Mouse (Mus musculus): ENCODE results near the gene Ppp3ca.

The Ppp3ca gene

DNA sequence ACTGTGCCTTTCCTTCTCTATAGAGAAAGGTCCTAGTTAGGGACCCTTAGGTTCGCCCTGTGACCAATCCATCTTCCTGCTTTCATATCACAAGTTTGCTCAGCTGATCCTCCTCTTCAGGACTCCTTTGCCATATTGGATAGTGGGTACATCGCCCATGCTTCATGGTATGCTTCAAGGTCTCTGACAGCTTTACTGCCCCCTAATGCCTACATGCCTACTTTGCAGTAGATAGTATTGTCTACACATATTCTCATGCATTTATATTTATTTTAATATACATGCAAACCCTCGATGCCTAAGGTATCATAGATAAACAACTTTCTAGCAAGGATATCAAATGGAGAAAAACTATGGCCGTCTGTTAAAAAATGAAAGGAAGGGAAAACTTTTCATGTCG lies 193.2 kb downstream of the Ppp3ca start:
- DNase-seq: no peak

DNA sequence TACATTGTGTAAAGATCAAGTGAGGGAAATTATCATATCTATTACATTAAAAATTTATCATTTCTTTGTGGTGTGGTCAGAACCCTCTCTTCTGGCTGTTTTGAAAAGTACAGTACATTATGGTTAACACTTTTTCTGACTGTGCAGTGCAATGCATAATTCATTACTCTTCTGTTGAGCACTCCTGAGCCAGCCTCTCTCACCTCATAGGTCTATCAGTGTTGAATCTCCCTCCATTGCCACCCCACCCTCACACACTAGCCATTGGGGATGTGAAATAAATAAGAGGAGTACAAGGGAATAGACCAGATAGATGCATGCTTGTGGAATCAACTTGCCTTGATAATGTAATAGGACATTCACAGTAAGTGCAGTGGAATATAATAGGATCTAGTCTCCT lies 194.4 kb downstream of the Ppp3ca start:
- no peak for DNase-seq

DNA sequence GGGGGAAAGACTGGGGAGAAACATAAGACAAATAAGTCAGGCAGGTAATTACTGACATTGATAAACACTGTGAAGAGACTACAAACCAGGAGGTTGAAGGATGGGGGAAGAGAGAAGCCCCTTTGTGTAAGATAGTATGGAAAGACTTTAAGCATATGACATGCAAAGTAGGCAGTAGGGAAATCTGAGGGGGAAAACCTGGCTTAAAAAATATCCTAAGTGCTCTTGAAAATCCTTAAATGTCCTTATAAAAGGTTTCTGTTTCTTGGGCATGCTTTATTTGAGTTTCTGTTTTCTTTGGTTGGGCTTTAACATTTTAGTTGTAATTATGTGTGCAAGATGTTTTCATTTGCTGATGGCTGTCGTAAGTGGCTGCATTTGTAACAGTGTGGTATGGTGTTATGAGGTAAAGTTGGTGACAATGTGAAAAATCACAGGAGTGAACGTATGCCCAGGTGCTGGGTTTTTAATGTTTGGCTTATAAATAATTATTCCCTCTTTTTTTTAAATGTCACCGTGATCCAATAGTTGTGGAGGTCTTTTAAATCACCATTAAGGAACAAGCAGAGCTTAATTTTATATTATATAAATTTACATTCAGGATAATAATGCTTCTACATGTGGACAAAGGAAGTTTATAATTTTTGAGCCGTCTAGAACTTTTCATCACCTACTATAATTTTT lies 195.4 kb downstream of the Ppp3ca start:
- no peak for DNase-seq

DNA sequence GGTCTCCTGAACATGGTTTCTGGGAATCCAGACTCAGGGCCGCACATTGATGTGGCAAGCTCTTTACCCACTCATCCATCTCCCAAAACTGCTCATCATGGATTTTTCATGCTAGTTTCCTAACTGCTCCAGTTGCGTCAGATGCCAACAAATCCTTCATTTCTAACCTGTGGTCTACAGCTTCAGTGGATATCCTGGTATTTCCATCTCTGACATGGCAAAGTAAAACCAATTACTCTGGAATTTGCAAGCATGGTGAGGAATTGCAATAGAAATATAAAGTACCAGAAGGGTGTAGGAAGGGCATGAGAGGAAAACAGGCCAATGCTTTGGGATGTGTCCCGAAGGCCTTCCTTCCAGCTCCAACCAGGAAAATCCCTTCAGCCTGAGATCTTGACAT lies 196.2 kb downstream of the Ppp3ca start:
- DNase-seq: no peak

DNA sequence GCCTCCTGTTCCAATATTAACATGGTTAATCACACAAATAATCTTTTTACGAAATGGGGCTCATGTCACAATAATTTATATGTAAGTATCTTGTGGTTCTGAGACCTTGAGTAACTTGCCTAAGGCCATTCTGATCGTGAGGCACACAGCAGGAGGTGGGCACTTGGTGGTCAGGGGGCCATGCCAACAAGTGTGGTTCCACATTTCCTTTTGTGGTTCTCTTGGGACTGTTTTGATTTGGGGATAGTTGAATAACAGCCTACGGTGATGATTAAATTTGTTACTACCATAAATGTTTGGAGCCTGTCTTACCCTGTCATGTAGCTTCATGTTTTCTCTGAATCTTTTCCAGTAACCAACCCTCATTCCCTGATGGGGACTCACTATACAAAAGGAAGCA lies 196.6 kb downstream of the Ppp3ca start:
- no peak for DNase-seq

DNA sequence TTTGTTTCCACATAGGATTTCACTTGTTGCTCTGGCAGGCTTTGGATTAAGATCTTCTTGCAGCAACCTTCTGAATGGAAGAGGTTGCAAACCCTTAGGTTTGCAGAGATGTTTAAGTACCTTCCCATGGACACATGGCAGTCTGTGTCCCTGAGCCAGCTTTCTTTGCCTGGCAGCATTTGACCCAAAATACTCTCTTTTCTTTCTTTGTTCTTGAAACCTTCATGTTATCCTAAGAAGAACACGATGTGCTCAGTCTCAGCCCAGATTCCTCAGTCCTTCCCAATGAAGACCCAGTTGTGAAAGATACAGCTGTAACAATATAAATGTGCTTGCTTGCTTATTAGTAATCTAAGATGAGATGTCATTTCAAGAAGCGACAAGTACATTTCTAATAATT lies 197.4 kb downstream of the Ppp3ca start:
- no peak for DNase-seq

DNA sequence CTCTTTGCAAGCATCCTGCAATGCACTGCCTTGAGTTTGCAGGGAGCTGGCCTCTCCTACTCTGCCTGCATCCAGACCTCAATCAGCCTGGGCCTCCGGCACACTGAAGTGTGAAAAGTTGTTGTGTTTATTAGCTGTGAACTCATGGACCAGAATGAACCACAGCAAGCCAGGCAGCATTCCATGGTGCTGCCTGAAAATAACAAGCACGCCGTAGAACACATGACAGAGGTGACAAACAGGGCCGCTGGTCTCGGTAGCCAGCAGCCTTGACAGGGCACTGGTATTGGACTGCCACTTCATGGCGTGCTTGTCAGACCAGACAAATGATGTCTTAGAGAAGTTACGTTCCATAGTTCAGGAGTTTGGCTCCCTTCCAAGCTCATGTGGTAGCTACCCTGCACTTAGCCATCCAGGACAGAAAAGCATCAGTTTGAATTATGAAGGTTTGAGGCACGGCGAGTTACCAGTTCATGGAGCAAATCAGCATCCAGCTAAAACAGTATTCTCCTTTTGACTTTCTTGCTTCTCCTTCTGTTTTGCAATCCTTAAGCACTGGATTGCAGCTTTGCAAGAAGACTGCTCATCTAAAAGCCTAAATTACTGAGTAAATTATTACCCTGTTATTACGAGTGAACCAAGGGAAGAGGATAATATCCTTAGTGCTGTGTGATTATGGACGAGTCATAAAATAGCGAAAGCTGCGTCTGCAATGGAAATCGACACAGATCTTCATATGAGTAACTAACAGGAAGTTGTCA lies 202.0 kb downstream of the Ppp3ca start:
- DNase-seq: no peak

DNA sequence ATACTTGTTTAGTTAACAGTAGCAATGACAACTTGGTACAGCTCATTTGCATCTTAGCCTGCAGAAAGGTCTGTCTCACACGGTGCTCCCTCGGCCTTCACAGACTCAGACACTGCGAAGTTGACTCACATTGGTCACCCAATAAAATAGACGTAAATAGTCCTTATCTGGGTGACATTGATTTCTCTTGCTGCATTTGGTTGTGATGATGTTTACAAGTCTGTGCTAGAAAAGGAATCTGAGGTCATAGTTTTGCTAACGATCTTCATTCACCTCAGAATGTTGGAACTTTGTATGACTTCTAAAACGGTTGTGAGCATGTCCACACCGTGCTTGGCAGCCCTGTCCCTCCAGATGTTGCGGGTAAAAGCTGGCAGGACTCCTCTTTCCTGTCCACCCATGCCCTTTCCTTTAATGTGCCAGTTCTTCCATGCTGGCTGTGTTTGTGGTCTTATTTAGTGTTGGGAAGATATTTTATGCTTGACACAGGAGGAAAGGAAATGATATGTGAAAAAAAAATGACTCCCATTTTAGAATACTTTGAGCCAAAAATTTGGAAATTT lies 202.7 kb downstream of the Ppp3ca start:
- no peak for DNase-seq

DNA sequence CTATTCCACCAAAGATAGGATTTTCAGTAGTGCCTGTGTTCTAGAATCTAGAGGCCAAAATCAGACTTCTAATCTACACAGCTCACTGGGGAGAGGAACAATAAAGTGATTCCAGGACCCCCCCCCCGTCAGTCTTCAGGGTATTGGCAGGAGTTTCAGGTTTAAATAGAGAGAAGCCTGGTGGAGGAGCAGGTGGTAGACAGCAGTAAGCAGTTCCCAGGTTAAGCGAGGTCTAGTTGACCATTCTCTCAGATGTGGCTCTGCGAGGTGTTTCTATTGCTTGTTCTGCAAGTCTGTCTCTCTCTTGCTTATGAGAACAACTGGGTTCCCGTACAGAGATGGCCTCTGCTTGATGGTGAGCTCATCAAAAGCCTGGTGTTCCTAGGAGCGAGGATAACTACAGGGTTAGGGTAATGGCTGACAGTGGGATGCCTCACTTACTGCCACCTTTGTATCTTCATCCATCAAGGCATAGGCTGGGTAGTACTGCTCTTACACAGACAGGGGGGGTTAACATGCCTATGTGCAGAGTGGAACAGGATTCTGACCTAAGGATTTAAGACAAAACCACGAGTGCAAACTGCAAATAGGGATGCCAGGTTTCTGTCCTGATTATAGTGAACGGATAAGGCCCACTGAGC lies 204.0 kb downstream of the Ppp3ca start:
- no peak for DNase-seq

DNA sequence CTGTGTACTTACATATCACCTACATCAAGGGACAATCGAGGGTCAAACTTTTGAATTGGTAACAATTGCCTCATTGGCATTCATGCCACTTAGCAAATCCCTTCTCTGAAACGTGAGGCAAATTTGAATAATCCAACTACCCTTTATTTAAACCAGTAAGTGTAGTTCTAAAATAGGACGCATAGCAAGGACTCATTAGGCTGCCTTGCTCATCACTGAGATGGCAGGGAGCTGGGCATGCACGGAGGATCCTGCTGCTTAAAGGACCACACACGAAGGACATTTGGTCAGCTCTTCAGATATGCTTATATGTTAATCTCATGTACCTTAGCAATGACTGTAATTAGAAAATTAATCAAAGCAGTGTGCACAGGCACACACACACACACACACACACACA lies 204.6 kb downstream of the Ppp3ca start:
- no peak for DNase-seq

DNA sequence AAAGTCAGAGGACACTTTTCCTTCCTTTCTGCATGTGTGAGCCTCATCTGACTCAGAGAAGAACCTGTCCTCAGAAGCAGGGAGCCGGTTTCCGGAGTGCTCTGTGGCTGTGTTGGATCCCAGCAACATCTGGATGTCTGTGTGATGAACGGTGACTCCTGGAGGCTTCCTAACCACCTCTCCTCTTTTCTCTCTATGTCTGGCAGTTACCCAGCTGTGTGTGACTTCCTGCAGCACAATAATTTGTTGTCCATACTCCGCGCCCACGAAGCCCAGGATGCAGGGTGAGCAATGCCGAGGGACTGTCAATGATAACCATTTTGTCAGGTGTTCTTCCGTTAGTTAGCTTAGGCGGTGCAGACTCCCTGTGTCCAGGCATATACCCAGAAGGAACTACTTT lies 217.8 kb downstream of the Ppp3ca start:
- DNase-seq: no peak

DNA sequence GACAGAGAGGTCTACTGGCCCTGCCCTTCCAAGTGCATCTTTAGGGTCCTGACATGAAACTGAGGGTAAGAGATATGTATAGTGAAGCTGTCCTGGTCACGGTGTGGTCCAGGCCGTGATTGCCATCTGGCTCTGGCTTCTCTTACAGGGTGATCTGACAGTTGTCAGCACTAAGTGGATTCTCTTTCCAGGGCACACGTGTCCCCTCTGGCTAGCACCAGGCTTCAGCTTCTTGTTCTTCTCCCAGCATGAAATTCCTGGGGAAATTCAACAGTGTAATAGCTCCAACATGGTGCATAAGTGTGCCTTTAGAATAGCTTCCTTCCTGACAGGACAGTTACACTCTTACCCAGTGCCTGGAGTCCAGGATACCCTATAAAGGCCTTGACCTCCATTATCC lies 222.2 kb downstream of the Ppp3ca start:
- no peak for DNase-seq

DNA sequence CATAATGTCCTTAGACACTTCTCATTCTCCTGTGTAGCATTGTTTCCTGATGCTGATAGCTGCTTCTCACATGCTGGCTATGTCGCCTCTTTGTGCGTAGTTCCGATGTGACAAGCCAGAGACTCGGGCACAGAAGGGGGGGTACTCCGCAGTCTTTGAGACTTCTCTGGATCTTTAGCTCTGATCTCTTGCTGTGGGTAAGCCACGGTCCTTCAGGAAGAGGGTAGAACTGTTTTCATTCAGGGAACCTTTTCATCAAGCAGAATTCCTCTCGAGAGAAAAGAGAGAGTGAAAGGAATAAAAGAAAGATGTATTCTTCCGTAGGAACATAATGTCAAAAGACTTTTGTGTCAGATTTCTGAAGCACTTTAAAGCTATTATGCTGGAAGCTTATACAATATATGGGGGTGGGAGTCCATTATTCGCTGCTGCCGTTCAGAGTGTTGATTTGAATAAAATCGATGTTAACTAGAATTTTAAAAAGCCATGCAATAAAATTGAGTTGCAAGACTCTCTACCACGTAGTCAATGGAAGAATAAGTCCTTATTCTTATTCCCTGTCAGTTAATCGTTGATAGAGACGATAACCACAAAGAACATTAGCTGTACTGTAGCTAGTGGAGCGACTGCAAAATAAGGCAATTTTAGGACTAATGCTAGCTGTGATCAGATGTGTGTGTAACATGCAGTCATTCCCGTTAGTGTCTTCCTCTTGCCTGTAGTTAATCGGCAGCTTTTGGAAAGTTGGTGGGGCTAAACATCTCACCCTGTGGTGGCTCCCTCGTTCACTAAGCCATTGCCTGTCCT lies 223.9 kb downstream of the Ppp3ca start:
- DNase-seq: no peak

DNA sequence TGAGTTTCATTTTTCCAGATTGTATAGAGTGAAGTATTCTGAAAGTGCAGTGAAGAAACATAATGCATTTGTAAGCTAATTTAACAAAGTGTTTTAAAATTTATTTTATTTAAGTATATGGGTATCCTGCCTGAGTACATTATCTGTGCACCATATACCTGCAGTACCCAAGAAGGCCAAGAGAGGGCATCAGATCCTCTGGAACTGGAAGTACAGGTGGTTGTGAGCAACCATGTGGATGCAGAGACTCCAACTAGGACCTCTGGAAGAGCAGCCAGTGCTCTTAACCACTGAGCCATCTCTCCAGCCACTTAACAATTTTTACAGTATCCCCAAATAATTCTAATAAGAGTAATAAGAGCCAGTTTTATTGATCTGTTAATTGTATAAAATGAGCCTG lies 225.6 kb downstream of the Ppp3ca start:
- peak; percentile 5 to 10 for DNase-seq

DNA sequence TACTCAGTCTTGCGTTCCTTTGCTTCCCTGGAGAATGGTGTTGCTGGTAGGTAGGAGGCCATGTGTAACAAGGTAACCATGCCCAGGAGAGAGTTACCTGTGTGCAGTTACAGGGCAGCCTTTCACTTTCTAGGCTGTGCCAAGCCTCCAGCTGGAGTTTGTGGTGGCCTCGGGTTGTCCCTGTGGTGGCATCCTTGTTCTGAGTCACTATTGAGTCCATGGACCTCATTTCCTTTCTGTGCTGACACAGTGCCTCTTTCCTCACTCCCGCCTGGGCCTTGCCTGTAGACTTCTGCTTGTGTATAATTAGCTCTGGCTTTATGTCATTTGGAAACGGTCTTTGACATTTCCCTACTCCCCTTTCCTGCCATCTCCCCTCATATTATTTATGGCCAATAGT lies 226.4 kb downstream of the Ppp3ca start:
- DNase-seq: no peak

DNA sequence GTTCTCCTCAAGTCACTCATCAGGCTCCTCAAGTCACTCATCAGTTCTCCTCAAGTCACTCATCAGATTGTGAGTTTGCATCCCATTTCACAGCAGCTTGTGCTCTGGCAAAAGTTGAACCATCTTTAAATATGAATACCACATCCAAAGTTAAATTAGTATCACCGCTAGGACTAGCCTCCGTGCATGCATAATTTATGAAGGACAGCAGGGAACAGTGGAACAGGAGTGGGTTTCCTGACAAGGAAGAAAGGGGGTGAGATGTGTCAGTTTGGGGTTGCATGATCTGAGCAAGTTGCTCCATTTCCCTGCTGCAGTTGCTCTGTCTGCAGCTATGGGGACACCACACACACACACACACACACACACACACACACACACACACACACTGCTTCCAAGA lies 229.8 kb downstream of the Ppp3ca start:
- DNase-seq: no peak

DNA sequence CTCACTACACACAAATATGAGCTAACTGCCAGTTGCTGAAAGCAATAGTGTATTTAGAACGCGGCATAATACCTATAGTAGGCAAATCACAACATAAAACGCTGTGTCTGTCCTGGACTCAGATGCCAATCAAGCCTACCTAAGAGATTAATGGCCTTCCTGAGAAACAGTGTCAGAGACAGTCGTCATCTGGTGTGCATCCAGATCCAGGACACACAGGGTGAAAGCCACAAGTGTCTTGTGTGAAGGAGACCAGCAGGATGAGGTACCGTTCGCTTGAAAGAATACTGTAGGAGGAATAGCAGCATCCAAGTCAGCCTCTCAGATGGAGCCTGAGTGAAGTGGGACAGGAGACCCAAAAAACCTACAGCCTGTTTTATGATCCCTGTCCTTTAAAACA lies 231.1 kb downstream of the Ppp3ca start:
- DNase-seq: no peak

DNA sequence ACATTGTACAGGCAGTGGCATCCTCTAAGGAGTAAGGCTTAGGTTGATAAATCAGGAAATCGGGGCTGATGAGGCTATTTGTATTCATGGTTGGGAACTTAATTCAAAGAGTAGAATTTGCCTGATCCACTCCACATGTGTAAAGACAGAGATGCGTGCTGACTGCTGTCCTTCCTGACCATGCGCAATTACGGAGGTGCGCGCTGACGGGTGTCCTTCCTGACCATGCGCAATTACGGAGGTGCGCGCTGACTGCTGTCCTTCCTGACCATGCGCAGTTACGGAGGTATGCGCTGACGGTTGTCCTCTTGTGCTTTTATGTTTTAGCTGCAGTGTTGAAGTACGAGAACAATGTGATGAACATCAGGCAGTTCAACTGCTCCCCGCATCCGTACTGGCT lies 232.9 kb downstream of the Ppp3ca start:
- DNase-seq: no peak

DNA sequence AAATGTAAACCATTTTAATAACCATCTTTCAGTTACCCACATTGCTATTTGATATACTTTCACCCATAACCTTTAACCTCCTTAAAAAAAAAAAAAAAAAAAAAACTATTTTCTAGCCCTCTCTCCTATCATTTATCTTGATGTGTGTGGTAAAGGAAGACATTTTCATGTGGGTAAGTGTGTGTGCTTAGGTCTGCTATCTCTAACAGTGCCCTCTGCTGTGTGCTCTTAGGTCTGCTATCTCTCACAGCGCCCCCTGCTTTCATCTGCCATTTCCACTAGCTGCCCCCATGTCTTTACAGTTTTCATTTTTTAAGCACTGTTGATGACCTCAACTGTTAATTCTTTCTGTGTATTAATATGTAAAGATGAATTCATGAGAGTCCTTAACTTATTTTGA lies 235.7 kb downstream of the Ppp3ca start:
- DNase-seq: peak in 1 of 2 experiments; percentile 6

DNA sequence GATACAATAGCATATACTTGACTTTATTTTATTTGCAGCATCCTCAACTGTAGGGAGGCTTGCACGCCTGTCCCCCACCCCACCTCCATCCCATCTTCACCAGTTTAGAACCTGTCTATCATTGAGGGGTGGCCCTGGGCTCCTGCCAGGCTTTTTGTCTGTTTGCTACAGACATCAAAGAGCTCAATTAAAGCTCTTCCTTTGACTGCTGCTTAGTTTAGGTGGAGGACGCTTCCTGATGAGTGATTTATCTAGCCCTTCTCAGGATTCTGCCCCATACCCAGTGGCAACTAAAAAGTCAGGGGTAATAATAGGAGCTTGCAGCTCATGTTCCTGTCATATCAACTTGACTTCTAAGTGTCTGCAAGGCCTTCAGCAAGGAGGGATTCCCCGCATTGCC lies 239.6 kb downstream of the Ppp3ca start:
- no peak for DNase-seq

DNA sequence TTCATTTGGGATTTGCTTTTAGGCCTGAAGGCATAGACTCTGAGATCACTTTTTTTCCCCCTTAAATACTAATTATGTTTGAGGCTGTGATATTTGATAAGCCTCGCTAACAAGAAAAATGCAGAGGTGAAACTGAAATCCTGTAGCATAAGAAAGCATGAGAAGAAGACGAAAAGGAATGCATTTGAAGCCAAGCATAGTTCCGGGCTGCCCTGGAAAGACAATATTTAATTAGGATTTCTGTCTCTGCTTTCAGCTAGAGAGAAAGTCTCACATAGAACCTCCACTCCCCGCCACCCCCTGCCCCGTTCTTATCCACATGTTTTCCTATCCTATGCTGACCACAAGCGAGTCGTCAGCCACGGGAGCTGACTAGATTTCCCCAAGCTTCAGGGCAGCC lies 241.4 kb downstream of the Ppp3ca start:
- DNase-seq: no peak

DNA sequence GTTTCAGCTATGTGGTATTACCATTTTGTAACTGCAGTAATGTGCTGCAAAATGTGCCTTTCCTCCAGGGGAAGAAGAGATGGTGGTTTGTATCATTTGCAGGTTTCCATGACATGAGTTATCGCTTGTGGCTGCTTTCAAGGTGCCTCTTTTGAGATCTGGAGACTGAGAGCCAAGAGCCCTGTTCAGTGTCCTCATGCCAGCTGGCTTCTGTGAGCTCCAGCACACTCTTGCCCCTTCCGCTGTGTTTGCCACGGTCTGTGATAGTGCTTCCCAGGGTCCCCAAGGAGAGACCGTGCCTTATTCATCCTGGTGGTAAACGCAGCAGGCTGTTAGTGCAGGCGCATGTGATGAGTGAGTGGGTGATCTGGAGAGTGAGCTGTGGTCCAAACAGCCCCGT lies 247.2 kb downstream of the Ppp3ca start:
- no peak for DNase-seq

DNA sequence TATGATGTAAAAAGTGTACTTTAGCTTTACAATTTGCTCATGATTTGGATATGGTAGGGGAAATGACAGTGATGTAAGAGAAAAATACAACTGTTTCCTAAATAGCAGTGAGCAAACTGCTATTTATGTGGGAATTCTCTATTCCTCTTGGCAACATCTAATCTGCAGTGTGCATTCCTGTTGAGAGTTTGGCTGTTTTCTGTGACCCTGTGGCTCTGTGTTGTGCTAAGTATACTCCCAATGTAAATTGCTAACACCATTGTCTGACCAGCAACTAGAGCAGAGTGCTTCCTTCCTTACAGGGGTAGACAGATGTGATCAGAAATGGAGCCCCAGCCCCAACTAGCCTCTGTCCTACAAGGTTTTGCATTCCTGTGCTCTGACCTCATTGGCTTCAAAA lies 263.1 kb downstream of the Ppp3ca start:
- DNase-seq: no peak

All from lung, adult 18-20 months (tissue).